Mouse (Mus musculus): ENCODE results near the gene Nomo1.

Gene Nomo1

DNA sequence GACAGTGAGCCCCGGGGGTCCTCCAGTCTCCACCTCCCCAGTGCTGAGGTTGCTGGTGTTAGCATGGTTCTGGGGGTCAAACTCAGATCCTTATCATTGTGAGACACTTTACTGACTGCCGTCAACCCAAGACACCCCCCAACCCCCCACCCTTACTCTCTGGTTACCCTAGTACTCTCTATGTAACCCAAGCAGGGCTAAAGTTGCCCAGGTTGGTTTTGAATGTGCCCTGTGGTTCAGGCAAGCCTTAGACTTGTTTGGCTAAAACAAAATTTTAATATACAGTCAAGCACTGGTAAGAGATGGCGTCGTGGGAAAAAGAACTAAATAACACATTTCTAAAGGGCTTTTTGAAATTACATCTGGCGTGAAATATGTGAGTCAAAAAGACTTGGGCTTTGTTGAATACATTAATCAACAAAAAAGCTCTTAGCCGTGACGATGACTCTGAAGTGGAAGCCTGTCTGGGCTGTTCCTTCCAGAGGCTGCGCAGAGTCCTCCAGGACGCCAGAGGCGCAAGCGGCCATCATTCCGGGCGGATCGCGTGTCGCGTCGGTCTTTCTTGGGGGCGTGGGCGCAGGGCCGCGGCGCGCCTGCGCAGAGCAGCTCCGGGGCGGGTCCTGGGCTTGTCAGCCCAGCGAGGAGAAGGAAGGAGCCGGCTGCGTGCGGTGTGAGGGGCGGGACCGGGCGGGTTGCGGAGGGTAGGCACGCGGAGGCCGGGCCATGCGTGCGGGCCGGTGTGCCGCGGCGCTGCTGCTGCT lies at the start of gene Nomo1:
Nomo1 (plus strand) TSS at position 590 of the 761 bp plus-strand sequence.
- peak; percentile 89 for DNase-seq (ENCODE audit: low read depth, low spot score)

DNA sequence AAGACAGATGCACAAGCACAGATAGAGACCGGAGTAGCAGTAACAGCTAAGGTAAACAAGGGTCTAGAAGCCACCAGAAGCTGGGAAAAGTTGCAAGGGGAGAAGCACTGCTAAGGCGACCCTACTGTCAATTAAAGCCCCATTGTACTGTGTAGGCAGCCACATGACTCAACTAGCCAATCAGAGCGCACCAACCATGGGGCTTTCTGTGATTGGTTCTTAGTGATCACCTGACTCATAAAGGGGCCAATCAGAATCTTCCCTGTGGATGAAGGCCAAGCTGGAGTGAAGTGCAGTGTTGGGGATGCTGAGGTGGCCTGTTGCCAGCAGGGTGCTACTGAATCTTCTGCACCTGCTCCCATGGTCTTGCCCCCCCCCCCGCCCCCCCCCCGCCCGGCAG lies 46.6 kb upstream of the Nomo1 start:
- no peak for DNase-seq (ENCODE audit: low read depth, low spot score)

DNA sequence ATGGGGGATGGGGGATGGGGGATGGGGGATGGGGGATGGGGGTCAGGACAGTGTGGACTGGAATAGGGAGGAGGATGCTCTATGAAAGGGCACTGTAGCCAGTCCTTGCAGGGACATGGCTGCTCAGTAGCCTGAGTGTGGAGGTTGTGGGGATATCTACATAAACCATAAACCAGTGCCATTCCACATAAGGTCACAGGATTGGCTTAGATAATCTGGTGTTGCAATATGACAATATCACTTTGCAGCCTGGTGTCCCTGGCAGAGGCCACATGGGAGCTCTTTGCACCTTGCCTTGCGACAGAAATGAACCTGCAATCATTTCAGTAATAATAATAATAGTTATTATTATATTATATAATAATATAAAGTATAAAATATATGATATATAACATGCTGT lies 45.2 kb upstream of the Nomo1 start:
- DNase-seq (ENCODE audit: low read depth, low spot score) = no peak

DNA sequence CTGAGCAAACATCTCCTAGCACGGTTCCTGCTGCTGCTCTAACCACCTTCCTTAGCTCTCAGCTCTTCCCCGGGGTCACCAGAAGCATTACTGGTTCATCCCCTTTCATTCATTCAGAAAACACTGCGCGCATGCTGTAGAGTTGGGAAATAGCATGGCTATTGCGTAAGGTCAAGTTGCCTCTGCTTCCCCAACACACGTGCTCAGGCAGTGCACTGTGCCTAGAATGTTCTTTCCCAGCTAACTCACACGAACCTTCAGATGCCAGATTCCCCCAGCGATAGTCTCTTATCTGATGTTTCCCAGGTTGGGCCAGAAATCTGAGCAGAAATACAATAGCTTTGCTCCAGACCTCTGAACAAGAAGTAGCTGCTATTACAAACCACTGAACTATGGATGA lies 41.0 kb upstream of the Nomo1 start:
- no peak for DNase-seq (ENCODE audit: low read depth, low spot score)

DNA sequence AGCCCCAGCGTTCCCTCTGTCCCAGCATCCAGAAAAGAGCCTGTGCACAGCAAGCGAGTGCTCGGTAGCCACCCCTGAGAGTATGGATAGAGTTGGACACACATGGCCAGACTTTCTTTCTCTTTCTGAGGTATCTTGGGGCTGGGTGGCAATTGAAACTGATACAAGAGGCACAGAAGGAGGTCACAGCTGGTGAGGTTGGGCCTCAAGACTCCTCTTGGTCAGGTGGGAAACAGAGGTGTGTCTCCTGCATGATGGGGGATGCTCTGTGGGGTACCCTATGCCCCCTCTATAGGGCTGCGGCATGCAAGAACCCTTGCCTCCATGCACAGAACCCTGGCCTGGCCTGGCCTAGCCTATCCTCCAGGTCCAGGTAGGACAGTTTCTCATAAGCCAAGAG lies 32.9 kb upstream of the Nomo1 start:
- no peak for DNase-seq (ENCODE audit: low read depth, low spot score)

DNA sequence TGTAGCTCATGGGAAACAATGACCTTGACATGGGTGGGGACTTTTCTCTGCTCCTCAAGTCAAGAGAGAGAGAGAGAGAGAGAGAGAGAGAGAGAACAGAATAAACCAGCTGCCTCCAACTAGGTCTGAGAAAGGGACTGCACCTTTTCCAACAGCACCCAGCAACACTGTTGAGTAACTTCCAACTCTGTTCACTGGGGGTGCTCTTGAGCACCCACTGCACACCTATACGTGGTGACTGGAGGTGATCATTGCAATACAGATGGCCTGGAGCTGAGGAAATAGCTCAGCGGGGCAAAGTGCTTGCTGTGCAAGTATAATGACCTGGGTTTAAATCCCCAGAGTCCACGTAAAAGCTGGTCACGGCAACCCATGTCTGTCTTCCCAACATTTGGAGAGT lies 30.8 kb upstream of the Nomo1 start:
- DNase-seq (ENCODE audit: low read depth, low spot score) = no peak

DNA sequence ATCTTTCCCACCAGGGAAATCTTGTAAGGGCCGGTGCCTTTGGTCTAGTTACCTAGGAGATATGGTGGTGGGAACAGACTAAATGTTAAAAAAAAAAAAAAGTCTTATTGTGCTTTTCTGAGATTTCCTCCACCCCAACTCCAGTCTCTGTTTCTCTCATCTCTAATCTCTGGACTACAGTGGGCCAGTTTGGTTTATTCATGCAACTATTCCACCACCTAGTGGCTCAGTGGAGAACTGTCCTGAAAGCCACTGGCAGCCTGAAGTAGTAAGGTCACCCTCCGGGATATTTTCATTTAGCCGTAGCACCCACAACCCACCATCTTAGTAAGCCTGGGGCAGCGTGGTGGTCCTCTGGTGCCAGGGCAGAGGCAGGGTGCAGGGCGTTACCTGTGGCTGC lies 23.9 kb upstream of the Nomo1 start:
- DNase-seq (ENCODE audit: low read depth, low spot score) = peak; percentile 51

DNA sequence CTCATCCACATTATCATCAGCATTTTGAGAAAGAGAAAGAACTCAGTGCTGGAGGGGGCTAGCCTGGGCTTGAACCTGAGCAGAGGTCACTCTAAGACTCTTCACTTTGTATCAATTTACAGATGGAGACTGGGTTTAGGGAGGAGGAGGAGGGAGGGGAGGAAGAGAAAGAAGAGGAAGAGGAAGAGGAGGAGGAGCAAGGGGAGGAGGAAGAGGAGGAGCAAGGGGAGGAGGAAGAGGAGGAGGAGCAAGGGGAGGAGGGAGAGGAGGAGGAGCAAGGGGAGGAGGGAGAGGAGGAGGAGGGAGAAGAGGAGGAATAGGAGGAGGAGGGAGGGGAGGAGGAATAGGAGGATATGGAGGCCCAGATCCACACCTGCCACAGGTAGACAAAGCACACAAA lies 21.4 kb upstream of the Nomo1 start:
- no peak for DNase-seq (ENCODE audit: low read depth, low spot score)

DNA sequence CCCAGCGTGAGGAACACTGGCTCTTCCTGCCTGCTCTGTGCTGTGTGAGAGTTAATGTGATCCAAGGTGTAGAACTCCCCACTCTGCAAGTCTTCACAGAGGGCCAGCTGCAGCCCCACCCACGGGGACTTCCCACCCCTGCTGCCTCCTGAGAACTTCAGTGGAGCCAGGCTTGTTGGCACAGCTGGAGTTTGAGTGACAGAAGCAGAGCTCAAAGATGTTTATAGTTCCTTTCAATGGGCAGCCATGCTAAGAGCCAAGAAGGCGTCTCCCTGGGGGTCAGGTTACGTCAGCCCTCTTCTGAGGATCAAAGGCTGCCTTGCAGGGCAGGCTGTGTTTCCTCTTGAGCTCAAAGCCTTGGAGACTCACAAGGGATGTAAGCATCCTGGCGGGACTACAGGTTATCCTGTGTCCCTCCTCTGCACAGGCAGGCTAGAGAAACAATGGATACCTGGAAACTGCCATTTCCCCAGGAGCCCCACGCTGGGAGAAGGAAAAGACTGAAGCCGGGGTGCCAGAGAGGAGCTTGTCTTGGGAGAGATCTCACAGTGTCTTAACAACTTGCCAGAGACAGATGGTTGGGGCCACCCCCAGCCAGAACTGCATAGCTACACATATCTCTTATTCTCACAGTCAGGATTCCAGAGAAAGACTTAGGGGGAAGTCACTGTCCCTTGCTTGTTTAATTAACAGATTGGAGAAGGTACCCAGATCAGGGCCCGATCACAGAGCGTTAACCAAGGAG lies 20.1 kb upstream of the Nomo1 start:
- no peak for DNase-seq (ENCODE audit: low read depth, low spot score)

DNA sequence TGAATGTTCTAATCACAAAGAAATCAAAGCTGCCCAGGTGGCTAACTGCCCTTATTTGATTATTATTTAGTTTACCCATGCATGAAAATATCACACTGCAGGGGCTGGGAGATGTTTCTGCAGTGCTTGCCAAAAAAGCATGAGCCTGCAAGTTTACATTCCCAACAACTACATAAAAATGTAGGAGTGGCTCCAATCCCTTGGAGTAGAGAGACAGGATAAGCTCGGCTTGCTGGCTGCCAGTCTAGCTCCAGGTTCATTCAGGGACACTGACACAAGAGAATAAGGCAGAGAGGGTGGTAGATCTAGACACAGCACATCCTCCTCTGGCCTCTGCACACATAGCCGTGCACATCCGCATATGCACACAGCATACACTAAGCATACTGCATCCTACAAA lies 13.9 kb upstream of the Nomo1 start:
- DNase-seq (ENCODE audit: low read depth, low spot score) = no peak

DNA sequence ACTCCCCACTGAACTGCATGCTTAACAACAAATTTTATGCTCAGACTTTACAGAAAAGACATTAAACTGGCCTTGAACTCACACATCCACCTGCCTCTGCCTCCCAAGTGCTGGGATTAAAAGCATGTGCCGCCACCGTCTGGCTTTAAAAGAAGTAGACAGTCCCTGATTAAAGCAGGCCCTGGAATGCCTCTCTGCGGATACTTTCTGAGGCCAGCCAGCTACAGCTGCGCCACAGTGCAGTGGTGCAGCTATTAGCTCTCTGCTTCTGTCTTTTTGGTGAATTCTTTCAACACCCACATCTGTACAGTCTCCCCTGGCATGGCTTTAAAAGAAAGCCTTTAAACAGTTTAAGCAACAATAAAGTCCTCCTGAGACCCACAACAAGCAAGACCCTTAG lies 11.5 kb upstream of the Nomo1 start:
- DNase-seq (ENCODE audit: low read depth, low spot score) = no peak

DNA sequence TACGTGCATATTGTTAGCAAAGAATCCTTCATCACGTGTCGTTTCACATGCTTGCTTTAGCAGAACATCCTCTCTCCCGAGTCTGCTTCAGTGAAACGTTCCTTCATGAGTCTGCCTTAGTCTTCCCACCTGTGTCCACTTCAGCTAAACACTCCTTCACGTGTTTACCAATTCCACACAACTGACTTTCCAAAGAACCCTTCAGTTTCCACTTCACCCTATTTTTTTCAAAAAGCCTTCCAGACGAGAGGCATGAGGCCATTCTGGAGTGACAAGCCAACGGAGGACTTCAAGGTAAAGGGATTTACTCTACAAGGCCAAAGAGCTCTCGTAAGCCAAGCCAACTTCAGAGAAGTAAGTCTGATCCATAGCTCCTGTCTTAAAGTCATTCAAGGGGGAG lies 8.1 kb upstream of the Nomo1 start:
- no peak for DNase-seq (ENCODE audit: low read depth, low spot score)

DNA sequence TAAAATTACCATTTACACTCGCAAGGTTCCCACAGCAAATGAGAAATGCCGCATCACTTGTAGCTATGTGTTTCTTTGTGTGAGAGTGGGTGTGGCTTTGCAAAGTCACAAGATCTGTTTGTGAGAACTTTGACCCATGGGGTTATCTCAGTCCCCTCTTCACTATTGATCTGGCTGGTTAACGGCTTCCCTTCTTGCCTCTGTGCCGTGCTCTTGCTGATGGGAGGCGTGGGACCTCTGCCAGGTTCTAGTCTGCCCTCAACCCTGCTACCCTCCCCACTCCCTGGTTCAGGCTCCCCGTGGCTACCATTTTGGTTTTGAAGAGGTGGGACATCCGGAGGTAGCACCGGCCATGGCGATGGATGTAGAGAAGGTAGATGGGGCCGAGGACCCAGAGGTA lies 4.8 kb upstream of the Nomo1 start:
- DNase-seq (ENCODE audit: low read depth, low spot score) = no peak

DNA sequence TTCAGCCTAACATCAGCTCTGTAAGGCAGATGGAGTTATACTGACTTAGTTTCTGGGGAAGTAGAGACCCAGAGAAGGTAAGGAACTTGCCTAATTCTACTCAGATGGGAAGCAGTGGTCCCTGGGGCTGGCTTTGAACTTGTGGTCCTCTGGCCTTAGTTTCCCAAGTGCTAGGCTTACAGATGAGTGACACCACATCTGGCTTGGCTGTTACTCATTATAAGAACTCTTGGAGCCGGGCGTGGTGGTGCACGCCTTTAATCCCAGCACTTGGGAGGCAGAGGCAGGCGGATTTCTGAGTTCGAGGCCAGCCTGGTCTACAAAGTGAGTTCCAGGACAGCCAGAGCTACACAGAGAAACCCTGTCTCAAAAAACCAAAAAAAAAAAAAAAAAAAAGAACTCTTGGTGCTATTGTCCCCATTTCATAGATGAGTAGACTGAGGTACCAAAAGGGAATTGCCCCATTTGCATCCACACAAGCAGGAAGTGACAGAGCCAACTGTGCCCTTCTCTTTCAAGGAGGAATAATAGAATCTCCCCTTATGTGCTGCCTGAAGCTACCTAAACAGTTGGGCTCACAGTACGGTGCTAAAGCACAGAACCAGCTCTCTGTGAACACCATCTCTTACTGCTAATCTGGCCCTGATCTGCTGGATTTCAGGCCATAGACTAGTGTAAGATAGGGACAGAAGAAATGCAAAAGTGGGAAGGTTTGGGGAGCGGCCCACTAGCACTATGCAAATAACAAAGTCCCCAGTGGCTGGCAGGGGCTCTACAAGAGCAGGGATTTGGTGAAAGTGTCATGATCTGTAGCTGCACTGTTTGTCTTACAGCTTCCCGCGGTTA lies 4.0 kb upstream of the Nomo1 start:
- no peak for DNase-seq (ENCODE audit: low read depth, low spot score)

DNA sequence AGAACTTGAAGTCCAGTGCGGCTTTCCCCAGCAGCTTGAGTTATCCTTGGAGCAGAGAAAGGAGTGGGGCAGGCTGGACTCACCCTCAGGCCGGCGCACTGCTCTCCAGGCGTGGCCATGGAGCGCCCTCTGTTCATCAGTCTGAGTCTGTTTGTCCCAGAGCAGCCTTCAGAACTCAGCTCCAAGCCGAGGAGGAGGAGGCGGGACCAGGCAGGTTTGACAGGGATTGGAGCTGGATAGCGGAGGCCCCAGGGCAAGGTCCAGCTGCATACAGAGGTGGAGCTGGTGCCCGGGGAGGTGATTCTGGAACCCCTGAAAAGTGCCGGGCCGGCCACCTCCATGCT lies 3.4 kb upstream of the Nomo1 start, which contains the start of gene Abcc6:
Abcc6 (minus strand) TSS at position 158 of the 344 bp plus-strand sequence.
- no peak for DNase-seq (ENCODE audit: low read depth, low spot score)

DNA sequence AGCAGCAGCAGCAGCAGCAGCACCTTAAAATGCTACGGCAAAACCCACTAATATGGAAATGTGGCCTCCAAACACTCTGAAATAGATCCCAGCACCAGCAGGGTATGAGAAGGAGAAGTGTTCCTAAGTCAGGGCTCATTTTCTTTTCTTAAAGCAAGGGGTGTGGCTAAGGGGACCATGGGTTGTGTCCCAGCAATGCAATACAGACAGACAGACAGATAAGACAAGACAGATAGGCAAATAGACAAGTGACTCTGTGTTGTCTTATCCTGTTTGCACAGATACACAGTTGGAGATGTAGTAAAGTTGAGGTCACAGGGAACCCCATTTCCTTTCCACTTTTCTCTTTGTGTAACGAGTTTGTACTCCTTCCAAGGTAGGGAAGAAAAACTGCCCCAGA lies 2.4 kb upstream of the Nomo1 start:
- DNase-seq (ENCODE audit: low read depth, low spot score) = no peak

DNA sequence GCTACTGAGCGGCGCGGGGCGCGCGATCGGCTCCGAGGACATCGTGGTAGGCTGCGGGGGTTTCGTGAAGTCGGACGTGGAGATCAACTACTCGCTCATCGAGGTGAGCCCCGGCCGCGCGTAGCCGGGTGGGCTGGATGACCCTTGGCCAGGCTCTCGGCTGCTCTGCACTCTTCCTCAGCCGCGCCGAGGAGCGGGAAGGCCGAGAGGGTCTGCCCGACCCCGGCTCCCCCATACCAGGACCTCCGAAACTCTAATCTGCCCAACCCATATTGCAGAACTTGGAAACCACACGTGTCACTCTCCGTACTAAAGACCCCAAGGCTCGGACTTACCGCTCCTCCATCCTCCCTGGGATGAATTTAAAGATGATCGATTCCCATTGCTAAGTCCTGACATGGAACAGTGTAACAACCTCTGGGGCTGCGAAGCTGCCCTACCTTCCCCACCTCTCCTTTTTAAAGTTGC lies 406 bp downstream of the Nomo1 start:
- no peak for DNase-seq (ENCODE audit: low read depth, low spot score)

DNA sequence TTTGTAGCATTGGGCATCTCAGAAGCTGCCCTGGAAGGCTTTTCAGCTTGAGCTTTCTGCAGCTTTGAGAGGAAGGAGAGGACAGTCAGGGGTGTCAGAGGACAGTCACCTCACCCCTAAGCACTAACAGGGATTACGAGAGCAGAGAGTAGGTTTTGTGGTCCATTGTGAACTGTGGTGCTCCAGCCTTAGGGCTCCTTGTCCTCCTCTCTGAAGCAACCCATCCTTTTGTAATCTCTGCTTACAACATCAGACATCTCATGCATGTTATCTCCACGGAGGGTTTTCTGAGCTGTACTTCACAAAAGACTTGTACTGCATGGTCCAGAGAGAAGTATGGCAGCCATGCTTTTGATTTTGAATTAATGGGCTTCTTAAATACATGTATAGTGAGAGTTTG lies 1.5 kb downstream of the Nomo1 start:
- DNase-seq (ENCODE audit: low read depth, low spot score) = no peak

DNA sequence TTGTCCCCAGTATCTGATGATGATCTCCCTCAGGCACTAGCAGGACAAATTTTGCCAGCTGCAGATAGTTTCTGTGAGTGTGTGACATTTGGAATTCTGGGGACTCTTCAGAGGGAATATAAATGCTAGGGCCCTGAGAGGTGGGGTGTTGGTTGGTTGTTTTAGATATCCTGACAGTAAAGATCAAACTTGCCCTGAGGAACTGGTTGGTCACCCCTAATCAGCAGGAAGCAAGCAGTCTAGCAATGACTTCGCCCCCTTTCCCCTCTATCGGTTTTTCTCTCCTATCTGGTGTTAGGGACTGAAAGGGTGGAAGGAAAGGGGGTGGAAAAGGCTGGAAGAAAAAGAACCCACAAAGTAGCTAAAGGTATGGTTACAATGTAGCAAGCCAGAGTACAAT lies 2.0 kb downstream of the Nomo1 start:
- DNase-seq (ENCODE audit: low read depth, low spot score) = no peak

DNA sequence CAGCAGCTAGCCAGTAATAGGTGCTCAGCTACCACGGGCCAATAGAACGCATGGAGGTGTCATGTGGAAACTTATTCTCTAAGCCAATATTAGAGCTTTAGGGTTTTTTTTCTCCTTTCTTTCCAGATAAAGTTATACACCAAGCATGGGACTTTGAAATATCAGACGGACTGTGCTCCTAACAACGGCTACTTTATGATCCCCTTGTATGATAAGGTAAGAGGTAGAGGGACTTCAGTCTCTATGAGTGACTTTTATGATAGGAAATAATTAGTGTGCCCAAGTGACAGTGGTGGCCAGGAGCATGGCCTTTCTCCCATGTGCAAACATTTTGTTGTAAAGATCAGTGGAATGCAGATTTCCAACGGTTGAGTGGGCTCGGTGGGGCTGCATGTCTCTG lies 3.9 kb downstream of the Nomo1 start:
- DNase-seq (ENCODE audit: low read depth, low spot score) = no peak

DNA sequence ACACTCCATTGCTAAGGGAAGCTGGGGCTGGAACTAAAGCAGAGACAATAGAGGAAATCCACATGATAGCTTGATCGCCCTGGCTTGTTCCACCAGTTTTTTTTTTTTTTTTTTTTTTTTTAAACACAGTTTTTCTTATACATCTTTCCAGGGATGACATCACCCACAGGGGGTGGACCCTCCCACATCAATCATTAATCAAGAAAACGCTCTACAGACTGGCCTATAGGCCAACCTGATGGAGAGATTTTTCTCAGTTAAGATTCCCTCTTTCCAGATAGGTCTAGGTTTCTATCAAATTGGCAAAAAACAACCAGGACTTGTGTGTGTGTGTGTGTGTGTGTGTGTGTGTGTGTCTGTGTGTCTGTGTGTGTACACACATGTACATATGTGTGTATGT lies 6.4 kb downstream of the Nomo1 start:
- DNase-seq (ENCODE audit: low read depth, low spot score) = no peak

DNA sequence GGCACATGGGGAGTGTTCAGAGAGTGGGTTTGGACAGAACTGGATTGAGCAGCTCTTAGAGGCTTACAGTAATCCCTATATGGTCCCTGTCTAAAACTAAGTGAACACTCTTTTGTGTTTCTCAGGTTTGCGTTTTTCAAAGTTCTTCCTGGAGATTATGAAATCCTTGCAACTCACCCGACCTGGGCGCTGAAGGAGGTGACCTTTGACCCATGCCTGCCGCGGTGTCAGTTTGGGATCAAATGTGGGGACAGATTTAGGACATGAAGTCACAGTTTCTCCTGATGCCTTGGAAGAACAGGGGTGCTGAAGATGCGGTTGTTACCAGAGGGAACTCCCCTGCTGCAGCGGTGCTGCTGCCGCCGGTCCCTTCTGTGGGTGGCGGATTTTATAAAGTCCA lies 10.6 kb downstream of the Nomo1 start:
- DNase-seq (ENCODE audit: low read depth, low spot score) = no peak

Data from retina, adult 2 months (tissue).